Mouse (Mus musculus) CH12.LX (cell line): ENCODE data around the gene Igf1r. TPM values are rescaled to one million over a fixed set of nuclear protein-coding genes. Genes with fewer than 3 reads are reported as not detected.

ENCODE experiments used
- DNase-seq: peaks from one replicate; pipeline ENCODE4 v3.0.0-alpha.2; 2013; ENCODE audit errors: extremely low read depth
- H3K27ac ChIP-seq: 2 replicates; pipeline ENCODE4 v1.5.1; 2012; ENCODE audit warnings: low read depth, mild to moderate bottlenecking, control low read depth, moderate library complexity; ENCODE audit not compliant: insufficient read depth
- H3K27me3 ChIP-seq: replicated peaks from 2 replicates; pipeline ENCODE3; 2012; ENCODE audit warnings: inconsistent platforms
- H3K36me3 ChIP-seq, 2 experiments: replicated peaks in 1 of 2; 2 replicates each; pipeline versions ENCODE3 to v1.6.1; 2012; ENCODE audit warnings: inconsistent platforms in 1 of 2, low read length in 1 of 2, mild to moderate bottlenecking in 1 of 2, mixed read lengths in 1 of 2, moderate library complexity in 1 of 2; ENCODE audit not compliant: control insufficient read depth in 1 of 2, insufficient read depth in 1 of 2
- H3K4me1 ChIP-seq, 2 experiments: 2 replicates each; pipeline ENCODE4 v1.6.1; 2012; ENCODE audit warnings: inconsistent platforms in 1 of 2, moderate library complexity in 1 of 2; ENCODE audit not compliant: insufficient read depth in 2 of 2, control insufficient read depth in 1 of 2
- H3K4me2 ChIP-seq: 2 replicates; pipeline ENCODE4 v1.6.1; 2012; ENCODE audit warnings: low read depth, mild to moderate bottlenecking, control low read depth; ENCODE audit not compliant: poor library complexity, insufficient read depth, severe bottlenecking
- H3K4me3 ChIP-seq, 3 experiments: fragments of 150-350 bp in 1 of 3; sonication (generic) in 1 of 3; replicated peaks in 1 of 3; 2 replicates each; pipeline versions ENCODE3 to v1.5.1; 2011 to 2012; ENCODE audit warnings: low read depth in 2 of 3, low read length in 2 of 3, mild to moderate bottlenecking in 2 of 3, moderate library complexity in 2 of 3, control low read depth in 1 of 3, improper control_type of control experiment in 1 of 3, inconsistent platforms in 1 of 3, mixed read lengths in 1 of 3; ENCODE audit not compliant: poor library complexity in 1 of 3
- H3K79me2 ChIP-seq: replicated peaks from 2 replicates; pipeline ENCODE4 v1.6.1; 2012; ENCODE audit warnings: mild to moderate bottlenecking, moderate library complexity; ENCODE audit not compliant: control insufficient read depth, poor library complexity, insufficient read depth, severe bottlenecking; ENCODE audit errors: extremely low read depth
- H3K9ac ChIP-seq: 2 replicates; pipeline ENCODE4 v1.6.1; 2012; ENCODE audit warnings: low read depth, mild to moderate bottlenecking, control low read depth, moderate library complexity; ENCODE audit not compliant: insufficient read depth
- H3K9me3 ChIP-seq: replicated peaks from 2 replicates; pipeline ENCODE3; 2012; ENCODE audit warnings: low read length, inconsistent platforms, mixed read lengths
- BHLHE40 ChIP-seq: IDR thresholded peaks from 2 replicates; pipeline ENCODE4 v1.6.1; 2011; ENCODE audit warnings: mild to moderate bottlenecking, low read depth, low read length, improper control_type of control experiment
- CHD2 ChIP-seq: IDR thresholded peaks from 2 replicates; pipeline ENCODE4 v1.6.1; 2011; ENCODE audit warnings: low read length, improper control_type of control experiment
- CTCF ChIP-seq, 2 experiments: IDR thresholded peaks in 1 of 2; conservative IDR thresholded peaks in 1 of 2; 2 replicates each; pipeline ENCODE4 v1.5.1; 2011 to 2012; ENCODE audit warnings: low read depth in 2 of 2, low read length in 2 of 2, improper control_type of control experiment in 1 of 2, inconsistent platforms in 1 of 2, mild to moderate bottlenecking in 1 of 2, moderate library complexity in 1 of 2
- EP300 ChIP-seq: IDR thresholded peaks from 2 replicates; pipeline ENCODE4 v1.6.1; 2011; ENCODE audit warnings: low read length, improper control_type of control experiment
- ETS1 ChIP-seq: conservative IDR thresholded peaks from 2 replicates; pipeline ENCODE4 v1.6.1; 2012; ENCODE audit warnings: low read depth, mild to moderate bottlenecking, inconsistent platforms, low read length, improper control_type of control experiment, moderate library complexity
- GABPA ChIP-seq: IDR thresholded peaks from 2 replicates; pipeline ENCODE4 v1.6.1; 2012; ENCODE audit warnings: low read depth, low read length, improper control_type of control experiment, inconsistent platforms; ENCODE audit not compliant: insufficient replicate concordance
- HCFC1 ChIP-seq: IDR thresholded peaks from 2 replicates; pipeline ENCODE4 v1.6.1; 2012; ENCODE audit warnings: low read depth, mild to moderate bottlenecking, inconsistent platforms, low read length, improper control_type of control experiment
- JUN ChIP-seq: IDR thresholded peaks from 2 replicates; pipeline ENCODE4 v1.6.1; 2011; ENCODE audit warnings: low read depth, mild to moderate bottlenecking, low read length, improper control_type of control experiment, moderate library complexity; ENCODE audit not compliant: insufficient read depth
- MAX ChIP-seq: IDR thresholded peaks from 2 replicates; pipeline ENCODE4 v1.6.1; 2011; ENCODE audit warnings: low read length, improper control_type of control experiment
- MXI1 ChIP-seq: IDR thresholded peaks from 2 replicates; pipeline ENCODE4 v1.6.1; 2011; ENCODE audit warnings: mild to moderate bottlenecking, low read depth, low read length, improper control_type of control experiment
- MYC ChIP-seq: IDR thresholded peaks from 2 replicates; pipeline ENCODE4 v1.6.1; 2011; ENCODE audit warnings: low read depth, mild to moderate bottlenecking, improper control_type of control experiment, low read length
- NELFE ChIP-seq: IDR thresholded peaks from 2 replicates; pipeline ENCODE4 v1.6.1; 2011; ENCODE audit warnings: low read depth, low read length, improper control_type of control experiment
- NRF1 ChIP-seq: IDR thresholded peaks from 2 replicates; pipeline ENCODE4 v1.6.1; 2014; ENCODE audit warnings: low read depth, mild to moderate bottlenecking, inconsistent platforms, low read length, improper control_type of control experiment, moderate library complexity
- PAX5 ChIP-seq: IDR thresholded peaks from 2 replicates; pipeline ENCODE4 v1.6.1; 2012; ENCODE audit warnings: low read length, inconsistent platforms, mixed read lengths
- POLR2A ChIP-seq: IDR thresholded peaks from 2 replicates; pipeline ENCODE4 v1.6.1; 2011; ENCODE audit warnings: low read depth, mild to moderate bottlenecking, improper control_type of control experiment, low read length
- POLR2AphosphoS2 ChIP-seq: IDR thresholded peaks from 2 replicates; pipeline ENCODE4 v1.6.1; 2011; ENCODE audit warnings: low read depth, low read length, improper control_type of control experiment
- RCOR1 ChIP-seq: conservative IDR thresholded peaks from 2 replicates; pipeline ENCODE4 v1.6.1; 2012; ENCODE audit warnings: low read depth, mild to moderate bottlenecking, inconsistent platforms, low read length, improper control_type of control experiment
- SMC3 ChIP-seq: IDR thresholded peaks from 2 replicates; pipeline ENCODE4 v1.6.1; 2011; ENCODE audit warnings: low read depth, low read length, improper control_type of control experiment
- TBP ChIP-seq: conservative IDR thresholded peaks from 2 replicates; pipeline ENCODE4 v1.6.1; 2011; ENCODE audit warnings: low read depth, low read length, improper control_type of control experiment
- USF1 ChIP-seq: IDR thresholded peaks from 2 replicates; pipeline ENCODE4 v1.6.1; 2014; ENCODE audit warnings: low read depth, mild to moderate bottlenecking, inconsistent platforms, low read length, improper control_type of control experiment
- ZNF384 ChIP-seq: IDR thresholded peaks from 2 replicates; pipeline ENCODE4 v1.6.1; 2012; ENCODE audit warnings: low read depth, low read length, improper control_type of control experiment, inconsistent platforms
- dilution Hi-C: fragments of 300-500 bp; cut with MboI; formaldehyde crosslinking; loops from 2 replicates; pipeline ENCODE4 v1.14.3; 2020; ENCODE audit warnings: low sequenced_read_pairs; ENCODE audit not compliant: extremely low pct_unique_long_range_greater_than_20kb, extremely low pct_ligation_motif_present
- in situ Hi-C: fragments of 300-500 bp; cut with MboI; formaldehyde crosslinking; loops from 3 replicates; pipeline ENCODE4 v1.14.3; 2019; ENCODE audit warnings: low sequenced_read_pairs, low pct_ligation_motif_present, low pct_unique_long_range_greater_than_20kb, mixed read lengths
- polyA plus RNA-seq: library from polyadenylated mRNA; unstranded; fragments of >175 nt; gene quantifications from 2 replicates; pipeline ENCODE4 v1.2.1, GENCODE M21; 2012; ENCODE audit warnings: low read depth; ENCODE audit not compliant: insufficient read length
- total RNA-seq, 2 experiments: library from RNA; depleted of rRNA; stranded (reverse); fragments of 300-350 nt in 1 of 2; fragments of >200 nt in 1 of 2; gene quantifications; 2 replicates each; pipeline ENCODE4 v1.2.3; 2012 to 2014

Gene Igf1r
- total RNA-seq (2012; rRNA removed), result 0.80 and 1.6 TPM in 2 replicates
- total RNA-seq (2014; rRNA removed), result 0.19 and 0.47 TPM in 2 replicates
- 0.29 and 0.63 TPM in 2 replicates for polyA plus RNA-seq

DNA sequence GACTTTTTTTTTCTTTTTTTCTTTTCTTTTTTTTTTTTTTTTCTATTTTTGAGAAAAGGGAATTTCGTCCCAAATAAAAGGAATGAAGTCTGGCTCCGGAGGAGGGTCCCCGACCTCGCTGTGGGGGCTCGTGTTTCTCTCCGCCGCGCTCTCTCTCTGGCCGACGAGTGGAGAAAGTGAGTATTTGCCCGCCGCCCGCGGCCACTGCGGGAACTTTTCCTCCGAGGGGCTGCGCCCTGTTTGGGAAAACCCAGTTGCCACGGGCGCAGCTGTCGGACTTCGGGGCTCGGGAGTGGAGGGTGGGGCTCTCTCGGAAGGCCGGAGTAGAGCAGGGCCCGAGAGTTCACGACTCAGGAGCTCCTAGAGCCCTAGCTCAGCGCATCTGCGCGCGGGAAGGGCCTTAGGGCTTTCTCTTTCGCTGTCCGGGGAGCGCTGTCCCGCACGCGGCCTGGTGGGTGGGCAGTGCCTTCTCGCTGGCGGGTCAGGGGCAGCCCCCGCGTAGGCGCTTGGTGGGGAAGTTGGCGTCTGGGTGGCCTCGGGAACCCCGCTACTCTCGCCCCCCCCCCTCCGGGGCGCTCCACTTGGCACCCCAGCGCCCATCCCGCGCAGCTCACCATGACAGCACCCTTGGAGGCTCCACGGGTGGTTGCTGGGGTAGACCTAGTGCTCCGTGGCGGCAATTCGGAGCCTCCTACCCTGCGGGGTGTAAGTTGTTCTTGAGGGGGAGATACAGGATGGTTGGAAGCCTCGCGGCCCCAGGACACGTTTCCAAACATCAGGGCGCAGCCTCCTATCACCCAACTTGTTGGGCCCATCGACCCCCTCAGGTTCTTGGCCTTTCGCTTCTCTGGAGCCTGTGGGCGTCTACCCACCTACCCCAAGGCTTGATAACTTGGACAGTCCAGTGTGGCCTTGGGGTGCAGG, at the start of gene Igf1r:
Gene Igf1r, plus strand, starts transcription at position 51 of the 924 bp plus-strand sequence.
- Histone ChIP-seq H3K79me2 (no peaks in the 10 kb centered on the region), H3K27me3 (peaks cover 83% of the 10 kb centered on the region), H3K27ac (no peak within 1 kb of the TSS), H3K4me3 (peak within 1 kb of the TSS in 2 of 3 experiments; percentile 47 to 77), H3K9me3 (peaks cover 7% of the 10 kb centered on the region), H3K9ac (peak within 1 kb of the TSS; percentile 65), H3K4me2 (peak within 1 kb of the TSS; percentile 93), H3K4me1 (peaks cover 0 to 3% of the 10 kb centered on the region in 2 experiments; a peak in 1 of 4 replicates), H3K36me3 (no peaks in the 10 kb centered on the region)
- DNase-seq, result no peak
- TF ChIP-seq PAX5 (no peak), NRF1 (no peak), SMC3 (no peak), EP300 (no peak), MYC (no peak), RCOR1 (no peak), BHLHE40 (no peak), POLR2A (no peak), POLR2AphosphoS2 (no peak), MAX (no peak), NELFE (no peak), TBP (no peak), ETS1 (no peak)
- in situ Hi-C loops (no loop called here), dilution Hi-C loops (no loop called here)

DNA sequence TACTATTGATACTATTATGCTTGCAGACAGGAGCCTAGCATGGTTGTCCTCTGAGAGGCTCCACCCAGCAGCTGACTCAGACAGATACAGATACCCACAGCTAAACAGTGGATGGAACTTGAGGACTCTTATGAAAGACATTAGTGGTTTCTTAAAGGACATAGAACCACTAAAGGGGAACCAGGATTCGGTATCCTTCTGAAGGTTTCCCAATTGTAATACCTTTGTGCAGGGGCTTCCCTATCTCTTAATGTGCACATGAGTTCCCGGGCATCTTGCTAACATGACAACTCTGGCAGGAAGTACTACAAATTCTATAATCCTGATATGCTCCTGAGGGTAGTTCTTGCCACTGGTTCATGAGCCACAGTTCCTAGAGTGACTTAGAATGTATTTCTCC, 46.3 kb upstream of the Igf1r start:
- no peaks in the 10 kb centered on the region for H3K36me3 ChIP-seq
- dilution Hi-C loops, result no loop called here
- no peaks in the 10 kb centered on the region for H3K4me1 ChIP-seq
- H3K27ac ChIP-seq, result no peak overlapping the region
- no peaks in the 10 kb centered on the region for H3K79me2 ChIP-seq
- H3K4me3 ChIP-seq, result no peak overlapping the region
- in situ Hi-C loops, result no loop called here
- H3K4me2 ChIP-seq, result no peak overlapping the region
- H3K9me3 ChIP-seq, result no peaks in the 10 kb centered on the region
- no peak overlapping the region for H3K9ac ChIP-seq
- no peak for DNase-seq
- peaks cover 48% of the 10 kb centered on the region for H3K27me3 ChIP-seq
- TF ChIP-seq POLR2A (no peak), USF1 (no peak), HCFC1 (no peak), BHLHE40 (no peak), RCOR1 (no peak), CHD2 (no peak), MXI1 (no peak), POLR2AphosphoS2 (no peak), NELFE (no peak), ZNF384 (no peak), CTCF (conservative IDR thresholded peaks at IDR 0.05 in 1 of 2, IDR thresholded peaks at IDR 0.05 in 1 of 2; ENCODE audit: low read depth in 2 of 2, low read length in 2 of 2) (no peak), JUN (no peak), GABPA (no peak)
